Mouse (Mus musculus) layer of hippocampus, postnatal 10 days (tissue): ENCODE measurements around the gene Dnmt3a. TPM values are rescaled to one million over a fixed set of nuclear protein-coding genes. Genes with fewer than 3 reads are reported as not detected.

Experiments
- DNase-seq, 2 experiments: peaks; one replicate each; pipeline ENCODE4 v3.0.0; 2021; ENCODE audit warnings: low spot score in 2 of 2
- total RNA-seq, 2 experiments: library from RNA; stranded (reverse); gene quantifications; 2 replicates each; pipeline ENCODE4 v1.2.3; 2021

Dnmt3a gene
- total RNA-seq, 2 experiments from 2014 or later, result 288 to 295 TPM

DNA sequence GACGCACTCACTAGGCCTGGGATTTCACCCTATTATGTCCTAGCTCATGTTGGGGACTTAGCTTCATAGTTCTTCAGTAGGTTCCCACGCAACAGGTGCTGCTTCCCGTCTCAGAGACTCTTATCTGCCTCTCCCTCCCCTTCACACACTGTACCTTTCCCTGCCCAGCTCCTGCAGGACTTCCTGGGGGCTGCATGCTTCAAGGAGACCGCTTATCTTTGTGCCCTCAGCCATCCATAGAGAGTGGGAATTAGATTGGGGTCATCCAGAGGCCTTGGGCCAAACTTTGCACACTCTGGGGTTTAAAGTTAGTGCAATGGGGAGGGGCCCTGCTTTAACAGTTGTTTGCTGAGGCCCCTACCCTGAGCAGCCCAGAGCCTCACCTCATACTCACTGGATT is 21.1 kb upstream of the Dnmt3a start:
- no peak for DNase-seq

DNA sequence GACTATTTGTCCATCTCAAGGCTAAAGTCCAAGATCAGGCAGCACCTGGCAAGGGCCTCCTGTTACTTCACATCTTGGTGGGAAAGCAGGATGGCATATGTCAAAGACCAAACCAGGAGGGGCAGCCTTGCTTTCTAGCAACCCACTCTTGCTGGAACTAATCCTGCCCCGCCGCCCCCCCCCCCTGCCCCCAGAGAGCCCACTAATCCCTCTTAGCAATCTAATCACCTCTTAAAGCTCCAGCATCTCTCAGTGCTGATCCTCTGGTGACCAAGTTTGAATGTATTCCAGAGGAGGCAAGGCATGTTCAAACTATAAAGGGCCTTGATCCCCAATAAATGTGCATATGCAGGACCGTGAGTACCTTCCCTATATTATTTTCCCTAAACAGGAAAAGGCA is 18.8 kb upstream of the Dnmt3a start:
- no peak for DNase-seq

DNA sequence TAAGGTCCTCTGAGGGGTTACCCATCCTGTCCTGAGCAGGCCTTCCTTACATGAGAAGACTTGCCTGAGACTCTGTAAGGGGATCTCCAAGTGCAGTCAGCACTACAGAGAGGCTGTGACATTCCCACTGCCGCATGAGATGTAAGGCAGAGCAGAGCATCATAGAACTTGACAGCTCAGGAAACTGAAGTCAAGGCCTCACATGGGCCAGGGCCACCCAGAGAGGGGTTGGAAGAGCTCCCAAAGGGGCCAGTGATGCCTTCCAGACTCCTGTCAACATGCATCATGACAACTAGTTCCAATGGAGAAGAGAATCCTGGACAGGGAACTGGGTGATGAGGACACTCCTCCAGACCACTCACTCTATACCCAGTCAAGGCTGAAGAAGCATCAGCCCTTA is 18.3 kb upstream of the Dnmt3a start:
- no peak for DNase-seq

- DNase-seq, result no peak
Measured at GRCm38 (mm10) chr12:3788421-3789051, 17.3 kb upstream of the Dnmt3a start.

DNA sequence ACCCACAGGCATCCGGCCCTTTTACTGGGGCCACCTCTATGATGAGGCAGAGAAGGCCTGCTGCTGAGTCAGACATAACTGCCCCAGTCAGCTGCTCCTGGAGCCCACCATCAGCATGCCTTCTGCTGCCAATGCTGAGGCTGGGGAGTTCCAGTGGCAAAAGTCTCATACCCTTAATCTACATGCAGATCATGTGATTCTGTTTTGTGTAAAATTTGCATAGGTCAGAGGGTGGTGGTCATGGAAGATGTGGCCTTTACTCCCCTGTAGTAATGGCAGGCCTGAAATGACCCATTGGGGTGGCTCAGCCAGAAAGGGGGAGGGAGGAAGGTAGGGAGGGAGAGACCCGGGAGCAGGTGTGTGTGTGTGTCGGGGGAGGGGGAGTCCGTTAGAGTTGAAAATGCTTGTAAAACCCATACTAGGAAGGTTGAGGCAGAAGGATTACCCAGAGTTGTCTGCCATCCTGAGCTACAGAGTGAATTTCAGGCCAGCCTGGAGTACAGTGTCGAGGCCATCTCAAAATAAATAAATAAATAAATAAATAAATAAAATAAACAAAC is 16.1 kb upstream of the Dnmt3a start:
- no peak for DNase-seq

DNA sequence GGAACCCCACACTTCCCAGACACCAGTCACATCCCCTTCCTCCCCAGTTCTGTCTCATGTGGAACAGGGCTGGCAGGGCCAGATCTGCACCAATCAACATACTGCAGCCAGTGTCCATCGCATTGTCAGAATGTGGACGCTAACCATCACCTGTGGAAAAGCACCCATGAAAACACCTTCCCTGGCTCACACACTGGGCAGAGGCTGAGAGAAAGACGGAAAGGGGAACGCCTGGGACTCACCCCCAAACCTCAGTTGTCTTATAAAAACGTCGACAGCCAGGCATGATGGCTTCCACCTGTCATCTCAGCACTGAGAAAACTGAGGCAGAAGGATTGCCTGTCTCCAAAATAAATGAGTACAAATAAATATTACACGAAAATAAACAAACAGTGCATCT is 14.6 kb upstream of the Dnmt3a start:
- no peak for DNase-seq

DNA sequence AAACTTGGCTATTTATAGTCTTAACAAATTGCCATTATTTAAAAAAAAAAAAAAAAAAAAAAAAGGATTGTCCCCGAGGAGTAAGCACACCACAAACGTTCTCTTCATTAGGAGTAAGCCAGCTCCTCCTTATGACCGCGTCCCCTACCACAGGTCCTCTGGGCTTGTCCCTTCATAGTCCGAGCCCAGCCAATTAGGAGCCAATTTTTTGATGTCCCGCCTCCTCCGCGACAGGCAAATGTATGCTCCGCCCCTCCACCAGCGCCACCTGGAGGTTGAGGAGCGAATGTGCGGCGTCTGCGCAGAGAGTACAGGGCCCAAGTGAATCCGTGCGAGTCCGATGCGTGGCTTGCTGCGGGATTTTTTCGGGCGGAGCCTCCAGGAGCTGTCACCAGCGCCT is 14.1 kb upstream of the Dnmt3a start:
- DNase-seq, result peak; percentile 99

DNA sequence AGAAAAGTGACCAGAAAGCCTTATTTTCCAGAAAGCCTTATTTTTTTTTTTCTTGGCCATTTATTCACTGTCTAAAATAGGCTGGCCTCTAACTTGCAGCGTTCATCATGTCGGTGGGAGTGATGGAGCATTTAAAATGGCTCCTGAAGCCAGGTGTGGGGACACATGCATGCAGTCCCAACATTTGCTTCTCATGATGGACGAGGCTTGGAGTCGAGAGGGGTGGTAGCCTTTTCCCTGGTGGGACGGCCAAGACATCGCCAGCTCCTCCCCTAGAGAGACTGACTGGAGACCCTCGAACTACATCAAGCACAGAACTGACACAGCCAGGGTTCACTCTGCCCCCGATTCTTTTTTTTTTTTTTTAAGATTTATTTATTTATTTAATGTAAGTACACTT is 13.6 kb upstream of the Dnmt3a start:
- DNase-seq, result no peak

- DNase-seq, result no peak
Measured at GRCm38 (mm10) chr12:3795569-3795968, 10.2 kb upstream of the Dnmt3a start.

DNA sequence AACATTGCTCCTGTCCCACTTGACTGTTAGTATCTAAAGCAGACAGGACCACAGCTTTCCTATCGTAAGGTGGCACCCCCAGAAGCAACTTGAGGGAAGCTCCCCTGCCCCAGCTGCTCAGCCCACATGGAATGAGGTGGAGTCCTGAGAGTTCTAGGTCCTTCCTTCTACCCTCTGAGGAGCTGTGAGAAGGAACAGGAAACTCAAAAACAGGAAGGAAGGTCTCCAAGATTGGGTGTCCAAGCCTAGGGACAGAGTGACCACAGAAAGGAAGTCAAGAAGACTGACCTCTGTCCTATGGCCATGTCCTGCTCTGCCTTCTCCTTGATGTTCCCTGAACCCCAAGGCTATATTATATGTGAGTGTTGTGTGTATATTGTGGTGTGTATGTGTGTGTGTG is 6.3 kb upstream of the Dnmt3a start:
- no peak for DNase-seq

DNA sequence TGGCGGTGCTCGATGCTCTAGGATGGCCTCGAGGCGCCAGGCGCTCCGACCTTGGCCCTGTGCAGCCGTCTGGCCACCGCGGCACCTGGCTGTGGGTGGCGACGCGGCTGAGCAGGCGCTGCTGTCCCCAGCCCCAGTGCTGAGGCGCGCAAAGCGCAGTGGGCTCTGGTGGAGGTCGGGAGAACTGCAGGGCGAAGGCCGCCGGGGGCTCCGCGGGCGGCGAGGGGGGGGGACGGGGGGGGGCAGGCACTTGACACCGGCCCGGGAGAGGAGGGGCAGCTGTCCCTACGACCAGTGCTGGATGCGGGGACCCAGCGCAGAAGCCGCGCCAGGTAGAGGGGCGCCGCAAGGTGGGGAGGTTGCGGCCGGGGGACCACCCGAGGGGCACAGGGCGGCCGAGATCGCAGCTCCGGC is 471 bp downstream of the Dnmt3a start:
- DNase-seq, result peak; percentile 84 to 86

DNA sequence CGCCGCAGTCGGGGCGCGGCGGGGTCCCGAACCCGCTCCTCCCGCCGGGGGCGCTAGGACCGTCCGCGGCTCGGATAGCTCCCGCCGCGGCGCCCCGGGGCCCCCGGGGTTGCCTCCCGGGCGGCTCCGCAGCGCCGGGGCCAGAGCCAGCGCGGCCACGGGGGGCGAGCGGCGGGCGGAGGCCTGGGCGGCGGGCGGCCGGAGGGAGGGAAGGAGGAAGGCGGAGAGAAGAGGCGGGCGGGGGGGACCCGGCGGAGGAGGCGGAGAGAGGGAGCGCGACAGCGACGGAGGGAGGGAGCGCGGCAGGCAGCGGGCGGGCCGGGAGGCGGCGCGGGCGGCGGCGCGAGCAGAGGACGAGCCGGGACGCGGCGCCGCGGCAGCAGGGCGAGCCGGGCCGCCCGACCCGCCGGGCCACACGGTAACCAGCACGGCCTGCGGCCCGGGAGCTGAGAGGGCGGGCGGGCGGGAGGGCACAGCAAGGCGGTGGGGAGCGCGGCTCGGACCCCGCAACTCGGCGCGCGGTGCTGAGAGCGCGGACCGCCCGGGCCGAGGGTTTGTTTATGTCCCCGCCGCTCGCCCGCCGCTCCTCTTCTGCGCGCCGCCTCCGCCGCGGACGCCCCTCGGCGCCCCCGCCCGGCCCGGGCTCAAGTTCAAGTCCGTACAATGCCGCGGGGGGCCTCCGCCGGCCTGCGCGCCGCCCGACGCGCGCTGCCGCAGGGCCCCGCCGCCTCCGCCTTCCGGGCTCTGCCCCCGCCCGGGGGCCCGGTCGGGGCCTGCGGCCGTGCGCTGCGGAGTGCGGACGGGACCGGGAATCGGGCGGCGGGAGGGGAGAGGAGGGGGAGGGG is 1.1 kb downstream of the Dnmt3a start:
- DNase-seq, result peak; percentile 69 to 79

GRCm38 (mm10) chr12:3807548-3808395 is 2.0 kb downstream of the Dnmt3a start:
- DNase-seq, result peak; percentile 79 to 82

GRCm38 (mm10) chr12:3808396-3808981 is 2.7 kb downstream of the Dnmt3a start:
- DNase-seq, result no peak

DNA sequence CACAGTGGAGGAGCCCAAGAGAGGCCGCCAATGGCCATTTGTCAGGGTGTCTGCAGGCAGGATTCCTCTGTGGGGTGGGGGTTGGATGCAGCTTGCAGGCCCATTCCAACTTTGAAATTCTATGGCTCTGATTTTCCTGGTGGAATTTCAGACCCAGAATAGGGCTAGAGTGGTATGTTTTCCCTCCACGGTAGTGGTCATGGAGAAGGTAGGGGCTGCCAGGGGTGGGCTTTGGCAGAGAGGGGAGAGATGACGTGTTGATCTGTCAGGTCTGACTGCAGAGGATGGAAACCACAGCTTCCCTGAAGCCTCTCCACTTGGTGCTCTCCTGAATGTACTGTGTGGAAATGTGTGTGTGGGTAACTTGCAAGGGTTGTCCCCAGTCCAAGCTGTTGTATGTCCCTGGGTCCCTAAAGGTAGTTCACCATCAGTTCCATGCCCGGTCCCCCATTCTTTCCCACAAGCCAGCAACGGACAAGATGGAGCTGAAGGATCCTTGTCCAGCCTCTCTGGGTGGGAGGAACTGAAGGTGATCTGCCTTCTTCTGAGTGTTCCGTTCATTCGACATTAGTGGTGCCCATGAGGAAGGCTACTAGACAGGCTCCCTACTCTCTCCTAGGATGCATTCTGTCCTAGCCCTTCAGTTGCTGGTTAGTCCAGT is 3.8 kb downstream of the Dnmt3a start:
- DNase-seq, result no peak

DNA sequence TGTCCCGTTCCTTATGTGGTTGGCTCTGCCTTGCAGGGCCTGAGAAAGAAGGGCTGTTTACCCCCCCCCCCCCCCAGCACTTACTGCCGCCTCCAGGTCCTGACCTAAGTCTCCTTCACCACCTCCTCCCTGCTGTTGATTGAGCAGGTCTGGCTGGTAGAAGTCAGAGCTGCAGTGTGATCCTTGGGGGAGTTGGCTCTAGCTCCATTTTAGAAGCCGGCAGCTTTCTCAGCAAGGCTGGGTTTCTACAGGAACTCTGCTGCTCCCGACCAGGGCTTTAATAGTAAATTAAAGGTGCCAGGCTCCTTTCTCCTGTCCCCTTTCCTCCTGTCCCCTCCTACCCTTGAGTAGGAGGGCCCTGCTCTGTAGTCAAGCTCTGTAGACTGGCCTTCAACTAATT is 4.6 kb downstream of the Dnmt3a start:
- no peak for DNase-seq

DNA sequence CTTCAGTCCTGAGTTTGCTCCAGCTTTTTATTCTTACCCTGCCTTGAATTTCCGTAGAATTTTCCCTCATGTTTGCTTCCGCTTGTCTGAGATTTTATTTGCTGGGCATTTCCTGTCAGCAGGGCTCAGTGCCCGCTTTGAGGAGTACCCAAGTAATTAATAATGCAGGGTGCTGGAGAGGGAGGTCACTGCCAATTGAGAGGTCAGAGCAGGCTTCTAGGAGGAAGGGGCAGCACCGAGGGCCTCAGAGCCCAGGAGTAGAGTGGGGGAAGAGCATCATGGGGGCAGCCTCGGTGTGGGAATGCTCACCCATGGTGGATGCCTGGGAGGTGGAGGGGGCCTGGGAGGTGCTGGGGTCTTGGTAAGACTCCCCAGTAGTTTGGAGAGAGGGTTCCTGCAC is 5.8 kb downstream of the Dnmt3a start:
- DNase-seq, result no peak

DNA sequence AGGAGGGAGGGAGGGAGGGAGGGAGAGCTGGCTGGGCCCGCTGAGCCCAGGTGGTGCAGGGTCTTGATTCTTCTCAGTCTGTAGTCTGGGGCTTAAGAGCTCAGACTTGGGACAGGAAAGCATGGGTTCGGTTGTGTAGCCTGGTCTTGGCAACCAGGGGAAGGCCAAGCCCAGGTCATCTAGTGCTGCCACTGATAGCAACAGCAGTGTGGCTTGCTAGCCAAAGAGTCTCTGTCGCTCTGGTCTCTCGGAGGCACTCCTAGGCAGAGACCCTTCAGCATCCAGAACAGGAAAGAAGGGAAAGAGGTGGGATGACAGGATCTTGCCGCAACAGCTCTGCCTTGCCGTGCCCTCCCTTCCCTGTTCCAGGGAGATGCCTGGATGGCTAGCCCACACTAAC is 6.4 kb downstream of the Dnmt3a start:
- no peak for DNase-seq

DNA sequence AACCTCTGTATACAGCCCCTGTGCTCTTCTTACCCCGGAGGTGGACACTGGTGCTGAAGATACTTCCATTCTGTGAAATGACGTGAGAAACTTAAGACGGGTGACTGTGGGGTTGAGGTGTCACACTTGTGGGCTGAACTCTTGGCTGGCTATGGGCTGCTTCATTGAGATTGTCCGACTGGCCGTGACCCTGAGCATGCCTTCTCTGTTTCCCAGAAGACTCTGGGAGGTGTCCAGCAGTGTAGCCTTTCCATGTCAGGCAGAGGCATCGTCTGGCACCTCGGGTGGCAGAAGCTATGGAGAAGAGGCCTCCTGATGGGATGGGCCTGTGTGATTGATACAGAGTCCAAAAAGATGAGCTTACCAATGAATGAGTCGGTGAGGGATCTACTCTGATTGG is 7.3 kb downstream of the Dnmt3a start:
- no peak for DNase-seq

GRCm38 (mm10) chr12:3815386-3815785 is 9.6 kb downstream of the Dnmt3a start:
- no peak for DNase-seq

- peak in 1 of 2 experiments; percentile 27 for DNase-seq
Measured at GRCm38 (mm10) chr12:3817033-3817432, 11.2 kb downstream of the Dnmt3a start.
